Mouse (Mus musculus) embryonic facial prominence, embryonic 12.5 days (tissue): Measurements from ENCODE around the gene Dpf1. TPM values are rescaled to one million over a fixed set of nuclear protein-coding genes. Genes with fewer than 3 reads are reported as not detected.
A peak's percentile ranks its signal among the peaks of the same experiment; 100 is the strongest.

Experiments
- ATAC-seq: fragments of 200-750 bp; cut with Nextera tagmentation; 2 replicates; pipeline ENCODE4 v1.8.0; 2017; ENCODE audit not compliant: insufficient number of reproducible peaks, insufficient read depth, low FRiP score, low TSS enrichment
- H3K27ac ChIP-seq: fragments of 300-500 bp; sonication (generic); 2 replicates; pipeline ENCODE4 v1.5.1; 2016; ENCODE audit warnings: mild to moderate bottlenecking
- H3K27me3 ChIP-seq: fragments of 300-500 bp; sonication (generic); 2 replicates; pipeline ENCODE4 v1.6.1; 2016; ENCODE audit warnings: mild to moderate bottlenecking, moderate library complexity
- H3K36me3 ChIP-seq: fragments of 300-500 bp; sonication (generic); 2 replicates; pipeline ENCODE4 v1.6.1; 2016; ENCODE audit warnings: mild to moderate bottlenecking
- H3K4me1 ChIP-seq: fragments of 300-500 bp; sonication (generic); 2 replicates; pipeline ENCODE4 v1.6.1; 2016
- H3K4me2 ChIP-seq: fragments of 300-500 bp; sonication (generic); replicated peaks from 2 replicates; pipeline ENCODE4 v1.6.1; 2016; ENCODE audit warnings: mild to moderate bottlenecking, moderate library complexity
- H3K4me3 ChIP-seq: fragments of 300-500 bp; sonication (generic); 2 replicates; pipeline ENCODE4 v1.5.1; 2016; ENCODE audit warnings: mild to moderate bottlenecking
- H3K9ac ChIP-seq: fragments of 300-500 bp; sonication (generic); 2 replicates; pipeline ENCODE4 v1.6.1; 2016; ENCODE audit warnings: mild to moderate bottlenecking, moderate library complexity
- H3K9me3 ChIP-seq: fragments of 300-500 bp; sonication (generic); 2 replicates; pipeline ENCODE4 v1.6.1; 2016; ENCODE audit warnings: mild to moderate bottlenecking, moderate library complexity
- WGBS: fragments of 180-500 bp; shearing (Covaris S2); methylation state at CpG from one replicate; pipeline ENCODE4 v1.1.7; 2016; 5-methylcytosine and 5-hydroxymethylcytosine counted together
- polyA plus RNA-seq: library from polyadenylated mRNA; unstranded; fragments of >200 nt; fragmentation: Nextera tagmentation; extraction: Ambion mirVana; gene quantifications from 2 replicates; pipeline ENCODE4 v1.2.1, GENCODE M21; 2016

The Dpf1 gene
- polyA plus RNA-seq = 25.7 and 27.9 TPM in 2 replicates

DNA sequence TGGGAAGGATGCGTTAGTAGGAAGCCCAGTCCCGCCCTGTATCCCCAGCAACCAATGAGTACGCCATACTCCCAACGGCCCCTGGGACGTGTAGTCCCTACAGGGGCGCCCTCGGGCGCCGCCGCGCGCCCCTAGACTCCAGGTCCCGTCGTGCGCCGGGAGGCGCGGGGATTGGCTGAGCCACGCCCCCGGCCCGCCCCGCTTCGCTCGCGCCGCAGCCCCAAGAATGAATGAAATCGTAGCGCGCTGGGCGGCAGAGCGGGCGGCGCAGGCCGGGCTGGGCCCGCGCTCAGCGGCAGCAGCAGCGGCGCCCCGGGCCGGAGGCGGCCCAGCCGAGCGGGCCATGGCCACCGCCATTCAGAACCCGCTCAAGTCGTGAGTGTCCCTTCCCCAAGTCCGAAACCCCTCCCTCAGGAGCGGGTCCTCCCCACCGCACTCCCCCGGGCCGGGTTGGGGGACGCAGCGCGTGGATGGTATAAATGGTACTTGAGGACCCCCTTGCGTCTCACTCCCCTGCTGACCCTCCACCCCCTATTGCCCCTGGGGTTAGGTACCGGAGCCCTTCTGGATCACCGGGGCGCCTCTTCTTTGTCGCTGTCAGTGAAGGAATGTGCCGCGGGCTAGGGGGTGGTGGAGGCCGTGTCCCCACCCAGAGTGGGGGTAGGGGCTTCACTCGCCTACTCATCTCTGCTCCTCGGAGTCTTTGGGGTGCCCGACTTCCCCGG lies at the start of gene Dpf1:
Gene Dpf1, plus strand, starts transcription at position 214 of the 725 bp plus-strand sequence.
- peak; percentile 81 for ATAC-seq
- 1% methylated on average over 66 of the region's 67 CpGs for WGBS
- Histone ChIP-seq H3K9me3 (no peaks in the 10 kb centered on the region), H3K4me2 (peak within 1 kb of the TSS; percentile 96), H3K9ac (peak within 1 kb of the TSS; percentile 66), H3K4me3 (peak within 1 kb of the TSS; percentile 59), H3K36me3 (no peaks in the 10 kb centered on the region), H3K27ac (peak within 1 kb of the TSS; percentile 60), H3K4me1 (peaks cover 43% of the 10 kb centered on the region), H3K27me3 (peaks cover 21% of the 10 kb centered on the region; the same call in 1 of the 2 replicates)

DNA sequence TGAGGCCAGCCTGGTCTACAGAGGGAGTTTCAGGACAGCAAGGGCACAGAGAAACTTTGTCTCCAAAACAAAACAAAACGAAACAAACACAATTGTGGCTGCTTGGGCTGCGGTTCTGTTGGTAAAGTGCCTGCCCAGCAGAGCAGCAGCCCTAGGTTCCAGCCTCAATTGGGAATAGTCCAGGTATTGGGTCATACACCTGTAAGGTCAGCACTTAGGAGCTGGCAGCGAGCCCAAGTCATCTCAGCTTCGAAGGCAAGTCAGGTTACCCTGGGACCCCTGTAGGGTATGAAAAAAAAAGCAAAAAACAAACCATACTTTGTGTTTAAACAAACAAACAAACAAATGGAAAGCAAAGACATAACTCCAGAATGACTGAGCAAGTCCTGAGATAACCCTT lies 47.9 kb upstream of the Dpf1 start:
- 85% methylated on average over 4 of the region's 4 CpGs for WGBS
- H3K9ac ChIP-seq = no peak overlapping the region
- no peak overlapping the region for H3K4me2 ChIP-seq
- no peak overlapping the region for H3K27ac ChIP-seq
- no peaks in the 10 kb centered on the region for H3K36me3 ChIP-seq
- no peaks in the 10 kb centered on the region for H3K9me3 ChIP-seq
- no peaks in the 10 kb centered on the region for H3K27me3 ChIP-seq
- peaks cover 16% of the 10 kb centered on the region for H3K4me1 ChIP-seq
- no peak for ATAC-seq
- H3K4me3 ChIP-seq = no peak overlapping the region

DNA sequence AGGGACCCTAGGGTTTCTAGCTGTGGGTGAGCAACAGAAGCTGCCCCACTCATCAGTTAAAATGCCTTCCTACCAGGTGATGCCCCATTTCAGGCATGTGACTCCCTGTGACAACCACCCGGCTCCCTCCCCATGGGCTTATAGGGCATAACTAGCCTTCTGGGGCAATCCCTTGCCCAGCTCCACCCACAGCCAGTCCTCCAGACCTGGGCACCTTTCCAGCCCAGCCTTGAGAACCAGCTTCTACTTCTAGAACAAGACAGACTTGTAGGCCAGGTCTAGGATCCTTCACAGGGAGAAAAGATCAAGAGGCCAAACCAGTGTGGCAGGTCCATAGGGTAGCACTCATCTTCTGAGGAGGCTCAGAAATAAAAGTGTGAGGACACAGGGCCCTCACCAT lies 46.4 kb upstream of the Dpf1 start:
- no peak for ATAC-seq
- H3K27me3 ChIP-seq = no peaks in the 10 kb centered on the region
- no peak overlapping the region for H3K9ac ChIP-seq
- H3K27ac ChIP-seq = no peak overlapping the region
- no peak overlapping the region for H3K4me3 ChIP-seq
- no peaks in the 10 kb centered on the region for H3K9me3 ChIP-seq
- H3K4me1 ChIP-seq = peaks cover 16% of the 10 kb centered on the region
- 91% methylated on average over 1 of the region's 1 CpGs for WGBS
- H3K36me3 ChIP-seq = no peaks in the 10 kb centered on the region
- H3K4me2 ChIP-seq = no peak overlapping the region

- ATAC-seq = no peak
- Histone ChIP-seq H3K4me3 (no peak overlapping the region), H3K9ac (no peak overlapping the region), H3K9me3 (no peaks in the 10 kb centered on the region), H3K27ac (peak overlapping the region; percentile 69), H3K4me1 (peaks cover 19% of the 10 kb centered on the region), H3K4me2 (no peak overlapping the region), H3K36me3 (no peaks in the 10 kb centered on the region), H3K27me3 (no peaks in the 10 kb centered on the region)
- WGBS = 70% methylated on average over 10 of the region's 10 CpGs
Measured at GRCm38 (mm10) chr7:29259781-29260730, 43.7 kb upstream of the Dpf1 start.

- H3K27me3 ChIP-seq = no peaks in the 10 kb centered on the region
- peaks cover 26% of the 10 kb centered on the region for H3K4me1 ChIP-seq
- no peaks in the 10 kb centered on the region for H3K9me3 ChIP-seq
- WGBS = 55% methylated on average over 6 of the region's 6 CpGs
- no peak overlapping the region for H3K27ac ChIP-seq
- H3K36me3 ChIP-seq = no peaks in the 10 kb centered on the region
- H3K9ac ChIP-seq = no peak overlapping the region
- H3K4me2 ChIP-seq = no peak overlapping the region
- H3K4me3 ChIP-seq = no peak overlapping the region
- ATAC-seq = no peak
Measured at GRCm38 (mm10) chr7:29262151-29262550, 41.6 kb upstream of the Dpf1 start.

DNA sequence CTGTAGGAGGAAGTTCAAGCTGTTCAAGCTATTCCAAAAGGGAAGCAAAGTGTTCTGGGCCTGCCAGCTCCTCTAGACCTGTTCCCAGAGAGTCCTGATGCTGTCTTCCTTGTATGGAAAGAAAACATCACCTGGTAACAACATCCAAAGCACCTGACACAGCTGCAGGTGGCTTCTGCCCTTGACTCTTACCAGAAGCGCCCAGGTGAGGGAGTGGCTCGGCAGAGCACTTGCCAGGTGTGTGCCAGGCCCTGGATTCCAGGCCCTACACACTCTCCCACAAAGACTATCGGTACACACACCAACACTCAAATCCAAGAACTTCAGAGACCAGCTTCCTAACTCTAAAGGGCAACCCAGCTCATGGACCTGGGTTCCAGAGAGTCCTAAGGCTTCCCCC lies 39.9 kb upstream of the Dpf1 start:
- Histone ChIP-seq H3K4me2 (no peak overlapping the region), H3K27me3 (no peaks in the 10 kb centered on the region), H3K27ac (no peak overlapping the region), H3K9me3 (no peaks in the 10 kb centered on the region), H3K4me1 (peaks cover 23% of the 10 kb centered on the region), H3K9ac (no peak overlapping the region), H3K36me3 (no peaks in the 10 kb centered on the region), H3K4me3 (no peak overlapping the region)
- 86% methylated on average over 3 of the region's 3 CpGs for WGBS
- ATAC-seq = no peak

DNA sequence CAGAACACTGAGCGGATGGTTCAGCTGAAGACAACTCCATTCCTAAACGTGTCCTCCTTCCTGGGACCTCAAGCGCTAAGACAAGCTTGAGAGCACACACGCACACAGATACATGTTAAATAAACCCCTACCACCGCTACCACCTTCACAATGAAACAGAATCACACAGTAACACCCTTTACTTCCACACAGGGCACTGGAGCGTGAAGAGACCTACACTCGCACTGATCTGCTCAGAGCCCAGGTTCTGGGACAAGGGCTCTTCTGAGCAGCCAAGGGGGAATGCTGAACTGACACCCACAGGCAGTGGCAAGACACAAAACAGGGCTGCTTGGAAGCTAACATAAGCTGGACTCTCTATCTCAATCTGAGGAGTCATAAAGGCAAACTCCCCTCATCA lies 38.1 kb upstream of the Dpf1 start:
- H3K36me3 ChIP-seq = no peaks in the 10 kb centered on the region
- no peak overlapping the region for H3K4me2 ChIP-seq
- H3K27ac ChIP-seq = no peak overlapping the region
- peaks cover 10% of the 10 kb centered on the region for H3K4me1 ChIP-seq
- H3K9me3 ChIP-seq = no peaks in the 10 kb centered on the region
- H3K27me3 ChIP-seq = no peaks in the 10 kb centered on the region
- no peak for ATAC-seq
- no peak overlapping the region for H3K9ac ChIP-seq
- no peak overlapping the region for H3K4me3 ChIP-seq
- 76% methylated on average over 7 of the region's 7 CpGs for WGBS

- no peak overlapping the region for H3K9ac ChIP-seq
- no peak overlapping the region for H3K4me2 ChIP-seq
- peaks cover 10% of the 10 kb centered on the region for H3K4me1 ChIP-seq
- no peaks in the 10 kb centered on the region for H3K27me3 ChIP-seq
- WGBS = 46% methylated on average over 4 of the region's 4 CpGs
- H3K36me3 ChIP-seq = no peaks in the 10 kb centered on the region
- no peak overlapping the region for H3K27ac ChIP-seq
- no peak for ATAC-seq
- H3K4me3 ChIP-seq = no peak overlapping the region
- H3K9me3 ChIP-seq = no peaks in the 10 kb centered on the region
Measured at GRCm38 (mm10) chr7:29266931-29267330, 36.8 kb upstream of the Dpf1 start.

- 89% methylated on average over 4 of the region's 4 CpGs for WGBS
- ATAC-seq = no peak
Measured at GRCm38 (mm10) chr7:29270445-29270844, 33.3 kb upstream of the Dpf1 start.

GRCm38 (mm10) chr7:29271687-29272465 lies 31.9 kb upstream of the Dpf1 start:
- no peak for ATAC-seq
- Histone ChIP-seq H3K27me3 (no peaks in the 10 kb centered on the region), H3K4me1 (no peaks in the 10 kb centered on the region), H3K27ac (no peak overlapping the region), H3K4me3 (no peak overlapping the region), H3K9me3 (no peaks in the 10 kb centered on the region), H3K36me3 (no peaks in the 10 kb centered on the region), H3K4me2 (no peak overlapping the region), H3K9ac (no peak overlapping the region)
- 72% methylated on average over 8 of the region's 8 CpGs for WGBS

More at GRCm38 (mm10) chr7:29270445-29270844, 33.3 kb upstream of the Dpf1 start:
- Histone ChIP-seq H3K9me3 (no peaks in the 10 kb centered on the region), H3K9ac (no peak overlapping the region), H3K4me1 (peaks cover 7% of the 10 kb centered on the region; the same call in 1 of the 2 replicates), H3K4me2 (no peak overlapping the region), H3K27me3 (no peaks in the 10 kb centered on the region), H3K36me3 (no peaks in the 10 kb centered on the region), H3K4me3 (no peak overlapping the region), H3K27ac (no peak overlapping the region)

- Histone ChIP-seq H3K4me3 (no peak overlapping the region), H3K27ac (no peak overlapping the region), H3K4me1 (peaks cover 3% of the 10 kb centered on the region), H3K9ac (no peak overlapping the region), H3K9me3 (no peaks in the 10 kb centered on the region), H3K4me2 (no peak overlapping the region), H3K36me3 (no peaks in the 10 kb centered on the region), H3K27me3 (peaks cover 18% of the 10 kb centered on the region)
- 61% methylated on average over 5 of the region's 5 CpGs for WGBS
- ATAC-seq = no peak
Measured at GRCm38 (mm10) chr7:29276715-29277114, 27.0 kb upstream of the Dpf1 start.
